ENCODE assay signal across 11 mouse cellular contexts in genomic region chr5:113407346-113407745, GRCm38 (mm10). TPM values are rescaled to one million over a fixed set of nuclear protein-coding genes. Genes with fewer than 3 reads are reported as not detected.
DNase-seq lines count a peak whose midpoint lies in the region; ATAC-seq and TF ChIP-seq lines count a peak whose summit lies in the region.
"Had no signal": no experiment of that assay in that cellular context is flagged by ENCODE, and none has a peak within 500 bp of the region (broad histone marks: within the 10 kb centered on the region; RNA-seq: fewer than 3 reads in every experiment).

No protein-coding gene starts in this region.

- no peaks in the 10 kb centered on the region for H3K36me3 ChIP-seq in forebrain, embryonic 11.5 days (ENCODE audit: control insufficient read depth, insufficient read depth, low read length)
- no peaks in the 10 kb centered on the region for H3K36me3 ChIP-seq in forebrain, embryonic 15.5 days
- H3K36me3 ChIP-seq in kidney, postnatal 0 days (ENCODE audit: insufficient read depth, low read length), result no peaks in the 10 kb centered on the region

- intact Hi-C loops in left cerebral cortex, postnatal 25 days (cut with DNase I), result no loop called here

- H3K4me3 ChIP-seq in forebrain, embryonic 11.5 days (ENCODE audit: low read depth, low read length), result no peak overlapping the region
- no peak overlapping the region for H3K4me3 ChIP-seq in forebrain, embryonic 15.5 days
- no peak overlapping the region for H3K4me3 ChIP-seq in kidney, postnatal 0 days (replicated peaks; ENCODE audit: low read depth, low read length)

- no peak overlapping the region for H3K27ac ChIP-seq in forebrain, embryonic 11.5 days (ENCODE audit: low read depth, low read length)
- H3K27ac ChIP-seq in forebrain, embryonic 15.5 days (replicated peaks), result no peak overlapping the region
- no peak overlapping the region for H3K27ac ChIP-seq in kidney, postnatal 0 days

- TF ChIP-seq CTCF in kidney, postnatal 0 days (IDR thresholded peaks at IDR 0.05; ENCODE audit: low read depth), result no peak

- H3K9me3 ChIP-seq in forebrain, embryonic 11.5 days (ENCODE audit: control insufficient read depth, low read length), result no peaks in the 10 kb centered on the region
- no peaks in the 10 kb centered on the region for H3K9me3 ChIP-seq in forebrain, embryonic 15.5 days
- H3K9me3 ChIP-seq in kidney, postnatal 0 days (replicated peaks; ENCODE audit: low read length), result no peaks in the 10 kb centered on the region

- no peaks in the 10 kb centered on the region for H3K27me3 ChIP-seq in forebrain, embryonic 11.5 days (ENCODE audit: control insufficient read depth, insufficient read depth, low read length)
- no peaks in the 10 kb centered on the region for H3K27me3 ChIP-seq in forebrain, embryonic 15.5 days
- no peaks in the 10 kb centered on the region for H3K27me3 ChIP-seq in kidney, postnatal 0 days (ENCODE audit: insufficient read depth, low read length)

- H3K4me2 ChIP-seq in forebrain, embryonic 11.5 days (ENCODE audit: low read depth, low read length, severe bottlenecking), result no peak overlapping the region
- no peak overlapping the region for H3K4me2 ChIP-seq in forebrain, embryonic 15.5 days (replicated peaks)
- no peak overlapping the region for H3K4me2 ChIP-seq in kidney, postnatal 0 days (ENCODE audit: low read length)

- H3K9ac ChIP-seq in forebrain, embryonic 11.5 days (ENCODE audit: low read length), result no peak overlapping the region
- H3K9ac ChIP-seq in forebrain, embryonic 15.5 days (replicated peaks), result no peak overlapping the region
- H3K9ac ChIP-seq in kidney, postnatal 0 days (ENCODE audit: low read depth, low read length), result no peak overlapping the region

- peak; percentile 74 for DNase-seq in forebrain, embryonic 11.5 days (ENCODE audit: low spot score)
- peak; percentile 10 for DNase-seq in ovary, postnatal 10 days (ENCODE audit: low spot score)
- no peak for DNase-seq in ovary, adult 18-20 months (ENCODE audit: low spot score)
- DNase-seq in kidney, postnatal 0 days (ENCODE audit: low spot score), result peak; percentile 73
- DNase-seq in testis, postnatal 10 days (ENCODE audit: low spot score), result peak; percentile 75
- no peak for DNase-seq in layer of hippocampus, adult 8-10 months (ENCODE audit: low spot score in 2 of 2)
- DNase-seq in left cerebral cortex, postnatal 25 days (ENCODE audit: low spot score in 2 of 2), result no peak

- WGBS in forebrain, embryonic 11.5 days, result 8% methylated on average over 3 of the region's 3 CpGs
- WGBS in forebrain, embryonic 15.5 days, result 3% methylated on average over 3 of the region's 3 CpGs
- WGBS in kidney, postnatal 0 days, result 1% methylated on average over 3 of the region's 3 CpGs

- no peak for ATAC-seq in forebrain, embryonic 11.5 days (replicated peaks; ENCODE audit: low FRiP score)
- ATAC-seq in forebrain, embryonic 15.5 days (replicated peaks), result no peak
- no peak for ATAC-seq in kidney, postnatal 0 days (replicated peaks; ENCODE audit: low FRiP score, low read depth)

- H3K4me1 ChIP-seq in forebrain, embryonic 11.5 days (replicated peaks; ENCODE audit: control insufficient read depth, insufficient read depth, low read length), result no peaks in the 10 kb centered on the region
- peaks cover 17% of the 10 kb centered on the region; the same call in 1 of the 2 replicates for H3K4me1 ChIP-seq in forebrain, embryonic 15.5 days
- no peaks in the 10 kb centered on the region for H3K4me1 ChIP-seq in kidney, postnatal 0 days (replicated peaks; ENCODE audit: insufficient read depth, low read length)

RNA-seq across cellular contexts. Expression of gene Aym1, which starts 50.3 kb away (rescaled TPM):
- not detected in 2 replicates for polyA plus RNA-seq in forebrain, embryonic 11.5 days (2014; fragmentation: Nextera tagmentation; extraction: Ambion mirVana)
- not detected in 2 replicates for polyA plus RNA-seq in forebrain, embryonic 15.5 days (2015; fragmentation: Nextera tagmentation; extraction: Ambion mirVana)
- polyA plus RNA-seq in kidney, postnatal 0 days (2015; fragmentation: Nextera tagmentation; extraction: Ambion mirVana), result not detected in 2 replicates
- not detected for total RNA-seq in layer of hippocampus, adult 8-10 months (2022)
- not detected for total RNA-seq in left cerebral cortex, postnatal 25 days (2021)
- polyA plus RNA-seq: C2C12; gonadal fat pad, adult 2 months; lung, embryonic 16.5 days had no signal

Comparison
In these comparisons a context has a peak if more than half of its experiments do, and no peak if none do; other contexts are left out.
1. DNase-seq: peak in forebrain, embryonic 11.5 days (single experiment), ovary, postnatal 10 days (single experiment), kidney, postnatal 0 days (single experiment) and testis, postnatal 10 days (single experiment); none in ovary, adult 18-20 months (single experiment), layer of hippocampus, adult 8-10 months (0 of 2) and left cerebral cortex, postnatal 25 days (0 of 2).